Mouse (Mus musculus) liver, embryonic 14.5 days (tissue): Measurements from ENCODE around the gene Bmf.

Experiments
- CTCF ChIP-seq: IDR thresholded peaks from 2 replicates; pipeline ENCODE4 v1.5.1; 2016; ENCODE audit warnings: antibody characterized with exemption, low read depth, control low read depth
- EP300 ChIP-seq: IDR thresholded peaks from 2 replicates; pipeline ENCODE4 v1.6.1; 2016; ENCODE audit warnings: antibody characterized with exemption, low read depth

- TF ChIP-seq CTCF (no peak), EP300 (no peak)
Measured at GRCm38 (mm10) chr2:118507126-118507525, 42.4 kb downstream of the Bmf start.
